Mouse (Mus musculus) kidney, adult 2 months (tissue): ENCODE results near the gene Rbbp4.

Experiments
- CTCF ChIP-seq: fragments of 200-500 bp; conservative IDR thresholded peaks from 2 replicates; pipeline ENCODE4 v1.5.1; 2011; ENCODE audit warnings: low read depth, mild to moderate bottlenecking, control low read depth, low read length, moderate library complexity, mixed read lengths; ENCODE audit not compliant: insufficient read depth, insufficient read length
- POLR2A ChIP-seq: fragments of 200-500 bp; IDR thresholded peaks from one replicate; pipeline ENCODE4 v1.6.1; 2011; ENCODE audit warnings: low read depth, low read length, control low read depth

GRCm38 (mm10) chr4:129286001-129286682 lies 49.0 kb downstream of the Rbbp4 start:
- no peak for TF ChIP-seq CTCF
- TF ChIP-seq POLR2A: no peak
